Mouse (Mus musculus) embryonic fibroblast, embryonic 13.5 days (primary cell): ENCODE measurements around the gene Sart3. TPM values are rescaled to one million over a fixed set of nuclear protein-coding genes. Genes with fewer than 3 reads are reported as not detected.
"Not testable (repeated sequence)": the region's sequence is repeated elsewhere in the genome, so short reads cannot be mapped to it uniquely, and the experiment has no call there.

Source experiments
- H3K27ac ChIP-seq: 2 replicates; pipeline ENCODE4 v1.5.1; 2012; ENCODE audit warnings: low read length, control low read depth, inconsistent platforms; ENCODE audit not compliant: insufficient read depth
- H3K4me1 ChIP-seq: 2 replicates; pipeline ENCODE4 v1.6.1; 2011; ENCODE audit warnings: low read length; ENCODE audit not compliant: control insufficient read depth, insufficient read depth
- H3K4me3 ChIP-seq: 2 replicates; pipeline ENCODE4 v1.5.1; 2011; ENCODE audit warnings: mild to moderate bottlenecking, control low read depth, low read length; ENCODE audit not compliant: insufficient read depth
- CTCF ChIP-seq: IDR thresholded peaks from 2 replicates; pipeline ENCODE4 v1.5.1; 2011; ENCODE audit warnings: mild to moderate bottlenecking, control low read depth, low read length, moderate library complexity, borderline replicate concordance; ENCODE audit not compliant: insufficient read depth
- POLR2A ChIP-seq: IDR thresholded peaks from 2 replicates; pipeline ENCODE4 v1.6.1; 2011; ENCODE audit warnings: low read depth, mild to moderate bottlenecking, control low read depth, low read length, moderate library complexity
- polyA plus RNA-seq: library from polyadenylated mRNA; stranded (reverse); fragments of >200 nt; gene quantifications from 2 replicates; pipeline ENCODE4 v1.2.4, GENCODE M21; 2011; ENCODE audit warnings: low read depth; ENCODE audit not compliant: missing spikeins, insufficient read length

Sart3 gene
- polyA plus RNA-seq, 1 experiment, result 20.8 TPM

GRCm38 (mm10) chr5:113791197-113792095 is 19.1 kb upstream of the Sart3 start:
- Histone ChIP-seq H3K27ac (no peak overlapping the region), H3K4me3 (no peak overlapping the region), H3K4me1 (no peaks in the 10 kb centered on the region; the same call in 1 of the 2 replicates)
- TF ChIP-seq CTCF (no peak), POLR2A (no peak; the same call in 1 of the 2 replicates)

GRCm38 (mm10) chr5:113790453-113791196 is 18.3 kb upstream of the Sart3 start:
- no peak overlapping the region for H3K4me3 ChIP-seq
- H3K4me1 ChIP-seq, result no peaks in the 10 kb centered on the region; the same call in 1 of the 2 replicates
- no peak for TF ChIP-seq POLR2A
- H3K27ac ChIP-seq, result no peak overlapping the region

- Histone ChIP-seq H3K27ac (no peak overlapping the region), H3K4me1 (no peaks in the 10 kb centered on the region; the same call in 1 of the 2 replicates), H3K4me3 (no peak overlapping the region)
- TF ChIP-seq CTCF (no peak), POLR2A (no peak)
These were observed 16.9 kb upstream of the Sart3 start for GRCm38 (mm10) chr5:113789075-113789788.

DNA sequence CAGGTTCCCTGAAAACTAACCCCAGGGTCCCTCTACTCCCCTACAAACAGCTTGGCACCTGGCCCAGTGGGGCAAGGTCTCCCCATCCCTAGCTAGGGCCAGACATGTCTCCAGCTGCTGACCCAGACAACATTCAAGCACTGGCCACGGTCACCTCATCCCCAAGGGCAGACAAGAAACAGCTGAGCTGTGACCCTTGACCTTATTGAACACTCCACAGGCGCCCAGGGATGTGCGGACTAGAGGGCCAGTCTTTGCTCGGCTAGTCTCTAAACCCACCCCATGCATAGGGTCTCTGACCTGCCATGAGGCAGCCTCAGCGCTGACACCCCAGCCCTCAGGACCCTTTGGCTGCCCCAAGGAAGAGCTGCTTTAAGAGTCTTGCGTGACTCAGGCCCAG is 16.3 kb upstream of the Sart3 start:
- Histone ChIP-seq H3K4me3 (no peak overlapping the region), H3K27ac (no peak overlapping the region), H3K4me1 (no peaks in the 10 kb centered on the region; the same call in 1 of the 2 replicates)
- TF ChIP-seq POLR2A (no peak), CTCF (no peak)

DNA sequence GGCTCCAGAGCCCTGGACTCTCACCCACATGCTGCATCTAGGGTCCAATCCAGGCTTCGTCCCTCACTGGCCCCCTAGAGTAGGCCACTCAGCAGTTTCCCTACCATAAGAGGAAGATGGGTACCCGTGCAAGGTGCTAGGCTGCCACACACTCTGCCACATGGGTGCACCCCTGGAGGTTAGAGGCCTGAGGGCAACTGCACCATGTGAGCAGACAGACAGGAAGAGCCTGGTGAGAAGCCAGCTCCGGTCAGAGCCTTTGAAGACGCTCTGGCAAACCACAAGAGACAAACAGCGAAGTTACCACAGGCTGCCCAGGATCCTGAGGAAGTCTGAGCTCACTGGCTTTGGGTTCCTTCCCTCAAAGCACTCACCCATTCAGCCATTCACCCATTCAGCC is 14.7 kb upstream of the Sart3 start:
- H3K27ac ChIP-seq, result no peak overlapping the region
- H3K4me3 ChIP-seq, result no peak overlapping the region
- TF ChIP-seq CTCF (no peak), POLR2A (no peak)
- H3K4me1 ChIP-seq, result peaks cover 7% of the 10 kb centered on the region

- not testable (repeated sequence) for H3K4me3 ChIP-seq, H3K4me1 ChIP-seq
- H3K27ac ChIP-seq, result peak overlapping the region; percentile 98
These were observed 11.8 kb upstream of the Sart3 start for GRCm38 (mm10) chr5:113784104-113784503.

- TF ChIP-seq CTCF, result no peak
- no peak; the same call in none of the 2 replicates for TF ChIP-seq POLR2A
- no peak overlapping the region for H3K4me3 ChIP-seq
- peaks cover 7% of the 10 kb centered on the region; the same call in 1 of the 2 replicates for H3K4me1 ChIP-seq
These were observed 11.3 kb upstream of the Sart3 start for GRCm38 (mm10) chr5:113783581-113784001.

GRCm38 (mm10) chr5:113782624-113783023 is 10.3 kb upstream of the Sart3 start:
- TF ChIP-seq POLR2A (no peak; the same call in 1 of the 2 replicates), CTCF (no peak)
- Histone ChIP-seq H3K27ac (peak overlapping the region; percentile 98), H3K4me1 (peaks cover 7% of the 10 kb centered on the region; the same call in 1 of the 2 replicates), H3K4me3 (no peak overlapping the region)

More at GRCm38 (mm10) chr5:113783581-113784001, 11.3 kb upstream of the Sart3 start:
- H3K27ac ChIP-seq, result peak overlapping the region; percentile 98

DNA sequence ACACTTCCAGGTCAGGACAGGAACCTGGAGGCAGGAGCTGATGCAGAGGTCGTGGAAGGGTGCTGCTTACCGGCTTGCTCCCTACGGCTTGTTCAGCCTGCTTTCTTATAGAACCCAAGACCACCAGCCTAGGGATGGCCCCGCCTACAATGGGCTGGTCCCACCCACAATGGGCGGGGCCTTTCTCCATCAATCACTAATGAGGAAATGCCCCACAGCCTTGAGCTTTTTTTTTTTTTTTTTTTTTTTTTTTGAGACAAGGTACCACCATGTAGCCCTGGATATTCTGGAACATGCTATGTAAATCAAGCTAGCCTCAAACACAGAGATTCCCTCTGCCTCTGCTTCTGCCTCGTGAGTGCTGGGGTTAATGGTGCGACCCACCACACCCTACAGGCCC is 9.6 kb upstream of the Sart3 start:
- H3K4me3 ChIP-seq, result no peak overlapping the region
- no peak overlapping the region for H3K27ac ChIP-seq
- H3K4me1 ChIP-seq, result peaks cover 7% of the 10 kb centered on the region; the same call in 1 of the 2 replicates
- TF ChIP-seq CTCF (no peak), POLR2A (no peak)

- no peak overlapping the region for H3K27ac ChIP-seq
These were observed 8.9 kb upstream of the Sart3 start for GRCm38 (mm10) chr5:113781254-113781653.

More at GRCm38 (mm10) chr5:113781254-113781653, 8.9 kb upstream of the Sart3 start:
- no peak for TF ChIP-seq POLR2A
- TF ChIP-seq CTCF, result no peak
- no peak overlapping the region for H3K4me3 ChIP-seq
- peaks cover 7% of the 10 kb centered on the region; the same call in 1 of the 2 replicates for H3K4me1 ChIP-seq
